Mouse (Mus musculus): Measurements from ENCODE around the gene Gm4881. TPM values are rescaled to one million over a fixed set of nuclear protein-coding genes. Genes with fewer than 3 reads are reported as not detected.

The Gm4881 gene
- total RNA-seq, 2 experiments from 2014 or later, result not detected

GRCm38 (mm10) chr7:24955226-24955625, 10.9 kb upstream of the Gm4881 start:
- DNase-seq (ENCODE audit: low spot score in 2 of 2), result no peak

- DNase-seq (ENCODE audit: low spot score in 2 of 2), result no peak
These were observed 10.2 kb upstream of the Gm4881 start for GRCm38 (mm10) chr7:24954450-24954849.

DNA sequence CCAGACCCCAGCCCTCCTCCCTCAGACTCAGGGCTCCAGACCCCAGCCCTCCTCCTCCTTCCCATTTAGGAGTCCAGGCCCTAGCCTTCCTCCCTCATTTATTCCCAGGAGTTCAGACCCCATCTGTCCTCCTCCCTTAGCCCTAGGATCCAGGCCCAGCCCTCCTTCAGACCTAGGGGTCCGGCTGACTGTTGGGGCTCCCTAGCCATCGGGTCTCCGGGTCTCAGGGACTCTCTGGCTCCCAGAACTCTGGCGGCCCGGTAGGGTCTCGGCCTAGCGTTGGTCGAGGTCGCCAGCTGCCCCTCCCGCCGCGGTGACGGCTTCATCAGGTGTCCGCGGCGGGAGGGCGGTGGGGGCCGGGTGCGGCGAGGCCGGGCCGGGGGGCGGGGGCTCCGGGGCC, 9.7 kb upstream of the Gm4881 start:
- no peak for DNase-seq (ENCODE audit: low spot score in 2 of 2)

DNA sequence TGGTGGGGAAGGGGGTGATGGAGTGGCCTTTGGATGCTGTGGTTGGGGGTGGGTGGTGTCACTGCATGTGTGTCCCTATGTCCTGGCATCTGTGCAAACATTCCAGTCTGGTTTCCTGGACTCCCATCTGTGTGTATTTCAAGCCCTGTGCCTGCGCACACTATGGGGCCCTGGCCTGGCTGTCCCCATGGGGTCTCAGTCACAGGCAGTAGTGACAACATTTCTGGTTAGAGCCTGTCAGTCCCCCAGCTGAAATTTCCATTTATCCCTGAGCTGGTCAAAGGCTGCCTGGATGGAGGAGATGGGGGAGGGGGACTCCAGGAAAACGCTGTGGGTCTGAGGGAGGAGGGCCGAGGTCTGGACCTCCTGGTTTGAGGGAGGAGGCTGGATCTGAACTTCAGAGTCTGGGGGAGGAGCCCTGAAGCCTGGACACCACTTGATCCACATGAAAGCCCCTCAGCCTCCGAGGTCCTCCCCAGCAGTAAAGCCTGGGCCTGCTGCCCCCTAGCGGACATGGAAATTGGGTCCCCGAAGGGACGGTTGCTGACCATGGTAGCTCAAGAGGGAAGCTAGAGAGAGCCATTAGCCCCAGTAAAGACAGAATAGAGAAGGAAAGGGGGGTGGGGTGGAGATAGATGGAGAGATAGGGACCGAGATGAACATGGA, 5.8 kb upstream of the Gm4881 start:
- DNase-seq (ENCODE audit: low spot score in 2 of 2), result peak in 1 of 2 experiments; percentile 47

- DNase-seq (ENCODE audit: low spot score in 2 of 2), result no peak
These were observed 4.5 kb upstream of the Gm4881 start for GRCm38 (mm10) chr7:24948774-24949173.

- DNase-seq (ENCODE audit: low spot score in 2 of 2), result no peak
These were observed 3.2 kb upstream of the Gm4881 start for GRCm38 (mm10) chr7:24947316-24948048.

GRCm38 (mm10) chr7:24943641-24944040, 653 bp downstream of the Gm4881 start:
- no peak for DNase-seq (ENCODE audit: low spot score in 2 of 2)

GRCm38 (mm10) chr7:24931651-24932050, 12.6 kb downstream of the Gm4881 start:
- no peak for DNase-seq (ENCODE audit: low spot score in 2 of 2)

DNA sequence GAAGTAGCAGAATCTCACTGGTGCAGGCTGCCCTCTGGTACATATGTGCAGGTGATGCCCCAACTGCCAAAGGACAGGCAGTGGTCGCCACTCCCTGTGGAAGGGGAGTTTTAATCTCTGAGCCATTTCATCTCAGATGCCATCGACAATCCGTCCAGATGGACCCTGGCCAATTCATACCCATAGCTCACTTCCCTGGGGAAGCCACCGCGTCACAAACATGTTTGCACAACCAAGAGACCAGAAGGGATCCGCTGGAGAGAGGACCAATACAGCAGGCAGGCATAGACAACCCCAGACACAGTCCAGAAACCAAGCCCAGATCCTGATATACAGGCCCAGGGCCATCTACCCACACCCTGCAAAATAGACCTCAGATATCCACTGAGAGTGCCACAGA, 13.8 kb downstream of the Gm4881 start:
- no peak for DNase-seq (ENCODE audit: low spot score in 2 of 2)

DNA sequence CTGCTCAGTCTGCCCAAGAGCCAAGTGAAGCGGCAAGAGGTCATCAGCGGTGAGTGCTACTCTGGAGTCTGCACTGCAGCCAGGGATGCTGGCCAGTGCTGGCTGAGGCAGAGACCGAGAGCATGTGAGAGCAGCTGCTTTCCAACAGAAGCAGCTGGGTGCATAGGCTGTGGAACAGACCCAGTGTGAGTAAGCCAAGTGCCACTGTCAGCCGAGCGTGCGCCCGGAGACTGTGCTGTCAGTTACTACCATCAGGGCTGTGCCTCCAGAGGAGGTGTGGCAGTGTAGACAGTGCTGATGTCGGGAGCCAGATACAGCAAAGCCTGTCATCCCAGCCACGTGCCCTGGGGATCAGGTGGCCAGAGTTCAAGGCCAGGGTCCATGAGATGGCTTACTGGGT, 24.6 kb downstream of the Gm4881 start:
- peak; percentile 53 to 67 for DNase-seq (ENCODE audit: low spot score in 2 of 2)

DNA sequence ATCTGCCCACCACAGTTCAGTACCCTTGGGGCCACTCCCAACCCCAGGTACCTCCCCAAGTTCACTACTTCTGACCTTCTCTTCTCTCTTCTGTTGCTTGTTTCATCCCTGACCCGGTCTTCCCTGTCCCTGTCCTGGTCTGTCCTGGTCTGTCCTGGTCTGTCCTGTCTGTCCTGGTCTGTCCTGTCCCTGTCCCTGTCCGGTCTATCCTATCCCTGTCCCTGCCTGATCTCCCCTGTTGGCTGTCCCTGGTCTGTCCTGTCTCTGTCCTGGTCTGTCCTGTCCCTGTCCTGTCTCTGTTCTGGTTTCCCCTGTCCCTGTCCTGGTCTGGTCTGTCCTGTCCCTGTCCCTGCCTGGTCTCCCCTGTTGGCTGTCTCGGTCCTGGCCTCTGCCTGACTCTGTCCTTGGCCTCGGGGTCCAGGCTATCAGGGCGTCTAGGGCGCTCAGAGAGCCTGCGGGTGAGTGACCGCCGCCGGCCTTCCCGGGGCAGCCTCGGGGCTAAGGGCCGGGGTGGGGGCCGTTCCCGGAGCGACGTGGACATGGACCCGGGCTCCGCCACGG, 25.5 kb downstream of the Gm4881 start:
- DNase-seq (ENCODE audit: low spot score in 2 of 2), result no peak

GRCm38 (mm10) chr7:24912480-24912879, 31.8 kb downstream of the Gm4881 start:
- no peak for DNase-seq (ENCODE audit: low spot score in 2 of 2)

DNA sequence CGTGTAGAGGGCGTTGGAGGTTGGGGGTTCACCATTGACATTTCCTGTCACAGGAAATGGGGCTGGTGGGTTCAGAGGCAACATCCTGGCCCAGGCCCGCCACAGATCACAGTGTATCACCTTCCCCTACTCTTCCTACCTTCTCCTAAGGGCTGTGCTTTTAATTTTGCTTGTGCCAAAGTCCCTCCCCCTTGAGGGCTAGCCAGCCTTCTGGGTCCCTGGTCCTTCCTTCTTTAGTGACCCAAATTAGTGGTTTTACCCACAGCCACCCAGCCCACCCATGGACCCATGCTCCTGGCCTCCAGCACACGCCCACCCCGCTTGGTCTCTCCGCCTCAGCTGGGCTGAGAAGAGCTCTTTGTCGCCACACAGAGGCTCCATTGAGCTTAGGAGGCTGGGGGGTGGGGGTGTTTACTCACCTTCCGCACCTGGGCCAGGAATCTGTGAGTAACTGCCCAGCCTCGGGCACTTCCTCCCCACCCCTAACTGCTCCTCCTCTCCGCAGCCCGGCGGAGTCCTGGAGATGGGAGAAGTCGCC, 37.0 kb downstream of the Gm4881 start:
- no peak for DNase-seq (ENCODE audit: low spot score in 2 of 2)

DNA sequence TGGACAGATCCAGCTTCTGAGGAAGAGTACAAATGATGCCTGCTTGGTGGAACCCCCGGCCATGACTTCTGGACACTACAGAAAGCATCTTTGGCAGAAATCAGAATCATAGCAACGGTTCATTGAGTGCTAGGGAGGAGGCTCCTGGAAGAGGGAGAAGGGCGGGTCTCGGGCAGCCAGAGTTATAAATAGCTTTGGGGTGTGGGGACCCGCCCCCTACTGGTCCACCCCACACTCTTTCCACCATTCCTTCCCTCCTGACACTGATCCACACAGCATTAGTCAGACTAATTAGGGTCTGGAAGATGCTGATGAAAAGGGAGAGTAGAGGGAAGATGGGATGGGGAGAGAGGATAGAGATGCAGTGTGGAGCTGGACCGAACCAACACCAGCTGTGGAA, 37.7 kb downstream of the Gm4881 start:
- no peak for DNase-seq (ENCODE audit: low spot score in 2 of 2)

DNA sequence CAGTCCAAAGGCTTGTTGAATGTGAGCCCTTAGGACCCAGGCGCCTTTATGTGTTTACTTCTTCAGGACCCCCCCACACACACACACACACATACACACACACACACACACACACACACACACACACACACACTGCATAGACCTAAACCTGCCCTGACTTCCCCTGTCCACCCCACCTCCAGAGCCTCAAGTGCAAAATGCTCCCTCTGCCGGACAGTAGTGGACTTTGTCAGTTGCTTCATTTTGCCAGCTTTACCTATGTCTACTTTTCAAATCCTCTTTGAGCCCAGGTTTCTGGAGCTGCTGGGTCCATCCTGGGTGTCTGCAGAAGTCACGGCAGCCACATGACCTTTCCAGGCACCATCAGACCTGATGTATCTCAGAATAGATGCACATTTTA, 39.4 kb downstream of the Gm4881 start:
- DNase-seq (ENCODE audit: low spot score in 2 of 2), result no peak

GRCm38 (mm10) chr7:24904070-24904483, 40.2 kb downstream of the Gm4881 start:
- DNase-seq (ENCODE audit: low spot score in 2 of 2), result peak; percentile 93 to 97

DNA sequence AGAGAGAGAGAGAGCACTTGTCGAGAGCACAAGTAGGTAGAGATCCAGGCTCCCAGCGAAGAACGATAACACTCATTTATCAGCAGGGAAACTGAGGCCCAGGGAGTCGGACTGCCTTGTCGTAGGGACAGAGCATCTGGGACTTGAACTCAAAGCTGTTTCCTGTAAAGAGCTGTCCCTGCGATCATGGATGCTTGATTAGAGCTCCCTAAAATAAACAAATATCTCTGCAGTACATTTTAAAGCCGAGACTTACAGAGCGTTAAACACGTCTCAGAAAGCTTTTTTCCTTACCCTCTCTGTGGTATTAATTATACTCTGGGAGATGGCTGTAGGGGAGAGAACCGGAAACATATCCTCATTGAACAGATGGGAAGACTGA, 40.9 kb downstream of the Gm4881 start:
- no peak for DNase-seq (ENCODE audit: low spot score in 2 of 2)

- DNase-seq (ENCODE audit: low spot score in 2 of 2), result no peak
These were observed 41.5 kb downstream of the Gm4881 start, which contains the start of gene Arhgef1 for GRCm38 (mm10) chr7:24902630-24903443. Gene Arhgef1 (plus strand): TSS chr7:24902912.

DNA sequence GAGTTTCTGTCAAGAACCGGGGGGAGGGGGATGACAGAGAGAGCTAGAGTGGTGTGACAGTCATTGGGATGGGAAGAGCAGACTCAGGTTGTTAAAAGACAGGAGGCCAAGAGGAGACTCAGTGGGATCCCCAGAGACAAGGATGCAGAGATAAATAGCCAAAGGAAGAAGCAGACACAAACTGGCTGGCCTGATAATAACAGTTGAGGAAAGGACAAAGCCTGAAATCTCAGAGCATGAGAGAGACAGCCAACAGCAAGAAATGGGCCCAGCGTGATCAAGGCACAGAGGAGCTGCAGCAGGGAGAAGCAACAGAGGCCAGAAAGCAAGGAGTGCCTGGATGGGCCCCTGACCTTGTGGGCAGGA, 42.0 kb downstream of the Gm4881 start:
- DNase-seq (ENCODE audit: low spot score in 2 of 2), result no peak

DNA sequence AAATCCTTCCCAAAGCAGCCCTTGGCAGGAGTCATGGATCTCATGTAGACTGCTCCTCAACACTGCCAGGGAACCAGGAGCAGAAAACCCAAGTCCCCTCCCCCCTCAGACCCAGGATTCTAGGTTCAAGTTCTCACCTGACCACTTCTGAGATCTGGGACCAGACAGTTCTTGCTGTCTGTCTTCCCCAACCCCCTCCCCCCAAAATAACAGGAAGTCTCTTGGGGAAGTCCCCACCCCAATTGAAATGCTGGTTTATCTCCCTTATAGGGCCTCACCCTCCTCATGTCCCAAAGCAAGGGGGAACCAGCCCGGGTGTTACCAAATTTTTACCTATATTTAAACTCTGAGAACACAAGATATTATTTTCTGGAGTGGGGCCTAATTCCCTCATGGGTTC, 42.5 kb downstream of the Gm4881 start:
- no peak for DNase-seq (ENCODE audit: low spot score in 2 of 2)

DNA sequence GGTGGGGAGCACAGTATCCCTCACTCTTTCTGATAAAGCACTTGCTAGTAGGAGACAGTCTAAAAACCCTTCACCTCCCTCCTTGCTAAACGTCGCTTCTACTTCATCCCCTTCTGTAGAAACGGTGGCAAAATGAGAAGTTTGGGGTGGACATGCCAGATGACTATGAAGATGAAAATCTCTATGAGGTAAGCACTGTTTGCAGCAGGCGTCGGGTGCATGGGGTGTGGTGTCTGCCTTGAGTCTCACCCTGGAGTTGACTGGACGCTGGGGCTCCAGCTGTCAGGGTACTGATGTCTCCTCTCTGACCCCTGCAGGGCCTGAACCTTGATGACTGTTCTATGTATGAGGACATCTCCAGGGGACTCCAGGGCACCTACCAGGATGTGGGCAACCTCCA, 43.2 kb downstream of the Gm4881 start:
- DNase-seq (ENCODE audit: low spot score in 2 of 2), result no peak

Data from layer of hippocampus, postnatal 14 days (tissue).